Mouse (Mus musculus) liver, embryonic 14.5 days (tissue): ENCODE results near the gene Sele. TPM values are rescaled to one million over a fixed set of nuclear protein-coding genes. Genes with fewer than 3 reads are reported as not detected.

Source experiments
- ATAC-seq: fragments of 200-750 bp; cut with Nextera tagmentation; 2 replicates; pipeline ENCODE4 v1.8.0; 2017; ENCODE audit warnings: moderate number of reproducible peaks, mild to moderate bottlenecking, moderate library complexity; ENCODE audit not compliant: insufficient read depth
- DNase-seq, 3 experiments: peaks; one replicate each; pipeline ENCODE4 v3.0.0-alpha.2; 2012 to 2013; ENCODE audit warnings: low read depth in 3 of 3, low spot score in 3 of 3
- H3K27ac ChIP-seq: fragments of 300-500 bp; sonication (generic); 2 replicates; pipeline ENCODE4 v1.5.1; 2014; ENCODE audit warnings: moderate library complexity, mild to moderate bottlenecking, control low read depth, inconsistent platforms
- H3K27me3 ChIP-seq: fragments of 300-500 bp; sonication (generic); 2 replicates; pipeline ENCODE4 v1.6.1; 2014; ENCODE audit warnings: mild to moderate bottlenecking, low read length, moderate library complexity; ENCODE audit not compliant: control insufficient read depth, insufficient read depth
- H3K36me3 ChIP-seq: fragments of 300-500 bp; sonication (generic); replicated peaks from 2 replicates; pipeline ENCODE4 v1.6.1; 2014; ENCODE audit warnings: low read depth; ENCODE audit not compliant: control insufficient read depth, insufficient read depth
- H3K4me1 ChIP-seq, 2 experiments: fragments of 200-500 bp in 1 of 2; fragments of 300-500 bp in 1 of 2; sonication (generic) in 1 of 2; replicated peaks; 2 replicates each; pipeline ENCODE4 v1.6.1; 2012 to 2014; ENCODE audit warnings: antibody characterized with exemption in 1 of 2, inconsistent platforms in 1 of 2, low read length in 1 of 2; ENCODE audit not compliant: control insufficient read depth in 2 of 2, insufficient read depth in 2 of 2
- H3K4me2 ChIP-seq: fragments of 300-500 bp; sonication (generic); 2 replicates; pipeline ENCODE4 v1.6.1; 2014; ENCODE audit warnings: low read depth, mild to moderate bottlenecking, control low read depth, moderate library complexity
- H3K4me3 ChIP-seq, 2 experiments: fragments of 200-500 bp in 1 of 2; fragments of 300-500 bp in 1 of 2; sonication (generic) in 1 of 2; 2 replicates each; pipeline ENCODE4 v1.5.1; 2012 to 2014; ENCODE audit warnings: low read depth in 2 of 2, low read length in 2 of 2, mild to moderate bottlenecking in 2 of 2, control low read depth in 1 of 2, inconsistent platforms in 1 of 2, moderate library complexity in 1 of 2; ENCODE audit not compliant: insufficient read depth in 1 of 2
- H3K9ac ChIP-seq: fragments of 300-500 bp; sonication (generic); replicated peaks from 2 replicates; pipeline ENCODE4 v1.6.1; 2014; ENCODE audit warnings: mild to moderate bottlenecking, control low read depth, moderate library complexity
- H3K9me3 ChIP-seq: fragments of 300-500 bp; sonication (generic); 2 replicates; pipeline ENCODE4 v1.6.1; 2016; ENCODE audit warnings: low read length, mixed read lengths; ENCODE audit not compliant: control insufficient read depth
- CTCF ChIP-seq: IDR thresholded peaks from 2 replicates; pipeline ENCODE4 v1.5.1; 2016; ENCODE audit warnings: antibody characterized with exemption, low read depth, control low read depth
- EP300 ChIP-seq: IDR thresholded peaks from 2 replicates; pipeline ENCODE4 v1.6.1; 2016; ENCODE audit warnings: antibody characterized with exemption, low read depth
- WGBS: fragments of 180-500 bp; shearing (Covaris S2); extraction: QIAGEN DNeasy Blood & Tissue Kit; methylation state at CpG from one replicate; pipeline ENCODE4 v1.1.7; 2014; ENCODE audit not compliant: insufficient replicate concordance; 5-methylcytosine and 5-hydroxymethylcytosine counted together
- polyA plus RNA-seq, 2 experiments: library from polyadenylated mRNA; depleted of rRNA in 1 of 2; stranded (reverse) in 1 of 2; unstranded in 1 of 2; fragments of >200 nt; fragmentation: Nextera tagmentation in 1 of 2; extraction: Ambion mirVana in 1 of 2; gene quantifications; 2 replicates each; pipeline versions ENCODE4 v1.2.1 to v1.2.3; 2012 to 2014

The Sele gene
- polyA plus RNA-seq, 2 experiments = 0.04 TPM; not detected in 1

DNA sequence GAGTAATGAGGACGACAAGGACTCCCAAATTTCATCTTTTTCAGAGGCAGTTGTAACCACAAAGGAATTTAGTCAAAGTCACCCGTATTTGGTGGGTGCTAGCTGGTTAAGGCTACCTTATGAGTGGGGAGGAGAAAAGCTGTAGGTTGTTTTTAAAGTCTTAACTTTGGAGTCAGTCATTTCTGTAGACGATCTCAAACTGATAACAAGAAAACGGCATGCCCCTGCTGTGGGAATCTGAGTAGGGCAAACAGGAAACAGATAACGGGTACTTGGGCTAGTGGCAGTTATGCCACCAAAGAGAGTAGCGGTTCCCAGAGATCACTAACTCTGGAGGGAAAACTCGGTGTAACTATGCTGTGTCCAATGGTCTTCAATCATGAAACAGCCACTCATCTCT, 25.8 kb downstream of the Sele start:
- Histone ChIP-seq H3K27ac (no peak overlapping the region), H3K4me1 (peaks cover 0 to 8% of the 10 kb centered on the region in 2 experiments; a peak in 2 of 4 replicates), H3K4me3 (no peak overlapping the region), H3K27me3 (no peaks in the 10 kb centered on the region), H3K9me3 (no peaks in the 10 kb centered on the region), H3K4me2 (no peak overlapping the region), H3K9ac (no peak overlapping the region), H3K36me3 (no peaks in the 10 kb centered on the region)
- 10% methylated on average over 7 of the region's 7 CpGs for WGBS
- TF ChIP-seq CTCF = no peak
- DNase-seq = no peak
- ATAC-seq = no peak

DNA sequence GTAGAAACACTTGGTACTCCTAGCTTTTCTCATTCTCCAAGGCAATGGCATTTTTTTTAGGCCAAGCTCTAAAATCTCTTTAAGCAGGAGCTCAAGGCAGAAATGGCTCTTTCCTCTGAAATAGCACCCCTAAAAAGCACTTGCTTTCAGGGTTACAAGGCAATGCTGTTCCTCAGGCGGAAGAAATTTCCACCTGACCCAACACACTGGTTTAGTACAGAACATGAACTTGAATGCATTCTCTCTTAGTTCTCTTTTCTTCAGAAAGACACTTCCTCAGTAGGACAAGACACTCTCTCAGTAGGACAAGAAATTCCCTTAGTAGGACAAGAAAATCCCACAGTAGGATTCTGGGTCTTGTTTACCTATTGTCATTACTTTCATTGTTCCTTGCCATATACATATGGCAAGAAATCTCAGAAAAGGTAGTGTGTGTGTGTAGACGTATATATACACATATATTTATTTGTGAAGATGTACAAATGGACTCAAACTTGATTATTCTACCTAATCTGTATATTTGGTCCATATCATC, 26.6 kb downstream of the Sele start:
- no peaks in the 10 kb centered on the region for H3K36me3 ChIP-seq
- peaks cover 0 to 8% of the 10 kb centered on the region in 2 experiments; a peak in 2 of 4 replicates for H3K4me1 ChIP-seq
- H3K27me3 ChIP-seq = no peaks in the 10 kb centered on the region
- no peak for DNase-seq
- H3K4me2 ChIP-seq = no peak overlapping the region
- no peak for ATAC-seq
- H3K9ac ChIP-seq = no peak overlapping the region
- H3K9me3 ChIP-seq = no peaks in the 10 kb centered on the region
- 61% methylated on average over 2 of the region's 2 CpGs for WGBS
- no peak overlapping the region for H3K4me3 ChIP-seq
- H3K27ac ChIP-seq = no peak overlapping the region
- no peak for TF ChIP-seq CTCF
- no peak for TF ChIP-seq EP300

DNA sequence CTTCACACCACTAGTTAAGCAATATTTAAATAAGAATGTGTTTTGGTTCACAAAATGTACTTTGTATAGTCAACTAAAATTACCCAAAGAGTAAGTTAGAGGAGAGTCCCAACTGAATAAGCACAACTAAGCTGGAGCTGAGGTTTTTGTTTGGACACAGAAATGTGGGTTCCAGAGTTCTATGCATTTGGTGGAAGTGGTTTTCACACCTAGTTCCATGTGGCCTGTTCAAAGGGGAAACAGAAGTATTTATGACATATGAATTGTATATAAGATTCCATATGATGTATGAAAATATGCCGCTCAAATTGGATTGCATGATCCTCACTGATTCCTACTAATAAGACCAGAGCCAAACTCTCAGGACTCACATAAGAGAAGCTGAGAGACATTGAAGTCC, 27.4 kb downstream of the Sele start:
- Histone ChIP-seq H3K4me2 (no peak overlapping the region), H3K9ac (no peak overlapping the region), H3K4me3 (no peak overlapping the region), H3K9me3 (no peaks in the 10 kb centered on the region), H3K27me3 (no peaks in the 10 kb centered on the region), H3K27ac (no peak overlapping the region), H3K36me3 (no peaks in the 10 kb centered on the region), H3K4me1 (peaks cover 0 to 6% of the 10 kb centered on the region in 2 experiments; a peak in 1 of 4 replicates)
- TF ChIP-seq CTCF (no peak), EP300 (no peak)
- no peak for DNase-seq
- no peak for ATAC-seq
- WGBS = 73% methylated on average over 1 of the region's 1 CpGs

DNA sequence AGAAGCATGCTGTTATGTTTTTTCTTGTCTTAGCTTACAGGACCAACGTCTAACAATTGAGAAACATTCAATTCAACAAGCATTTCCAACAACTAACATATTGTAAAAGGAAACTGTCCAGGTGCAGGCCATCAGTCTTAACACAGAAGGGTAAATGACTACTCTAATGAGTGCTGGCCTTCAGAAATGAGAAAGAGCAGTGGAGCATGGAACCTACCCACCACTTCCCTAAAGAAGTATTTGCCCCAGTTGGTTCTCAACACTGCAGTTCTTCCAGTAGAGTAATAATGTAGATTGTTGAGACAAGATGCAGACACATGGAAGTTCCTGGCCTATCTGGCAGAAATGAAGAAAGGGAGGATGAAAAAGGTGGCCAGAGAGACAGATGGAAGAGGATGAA, 28.4 kb downstream of the Sele start:
- Histone ChIP-seq H3K4me2 (no peak overlapping the region), H3K4me3 (no peak overlapping the region), H3K4me1 (peaks cover 0 to 6% of the 10 kb centered on the region in 2 experiments; a peak in 1 of 4 replicates), H3K27ac (no peak overlapping the region), H3K27me3 (no peaks in the 10 kb centered on the region), H3K36me3 (no peaks in the 10 kb centered on the region), H3K9me3 (no peaks in the 10 kb centered on the region), H3K9ac (no peak overlapping the region)
- WGBS = 39% methylated on average over 1 of the region's 1 CpGs
- DNase-seq (no peak), ATAC-seq (no peak)
- TF ChIP-seq EP300 (no peak), CTCF (no peak)

DNA sequence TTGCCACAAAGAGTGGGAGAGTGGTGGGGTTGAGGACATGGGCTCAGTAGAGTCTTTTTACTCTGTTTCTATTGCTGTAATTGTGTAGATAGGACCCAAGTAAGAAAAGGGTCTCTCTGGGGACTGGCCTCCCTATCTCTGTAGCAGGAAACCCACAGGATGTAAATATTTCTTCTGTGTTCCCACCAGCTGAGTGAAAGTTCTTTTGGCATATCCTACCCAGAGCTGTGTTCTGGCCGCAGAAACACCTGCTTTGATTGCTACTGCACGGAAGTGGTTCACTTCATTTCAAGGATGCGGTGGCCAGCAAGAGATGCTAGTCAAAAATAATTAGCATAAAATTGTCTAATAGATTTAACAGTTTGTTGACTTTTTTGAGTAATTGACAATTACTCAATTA, 29.0 kb downstream of the Sele start:
- DNase-seq (no peak), ATAC-seq (no peak)
- no peak for TF ChIP-seq EP300
- TF ChIP-seq CTCF = no peak
- peaks cover 0 to 6% of the 10 kb centered on the region in 2 experiments; a peak in 1 of 4 replicates for H3K4me1 ChIP-seq
- H3K4me3 ChIP-seq = no peak overlapping the region
- H3K9ac ChIP-seq = no peak overlapping the region
- WGBS = 16% methylated on average over 3 of the region's 3 CpGs
- H3K9me3 ChIP-seq = no peaks in the 10 kb centered on the region
- no peaks in the 10 kb centered on the region for H3K27me3 ChIP-seq
- H3K4me2 ChIP-seq = no peak overlapping the region
- H3K36me3 ChIP-seq = no peaks in the 10 kb centered on the region
- no peak overlapping the region for H3K27ac ChIP-seq
